Mouse (Mus musculus) embryo, embryonic 10.5 days (tissue): ENCODE measurements at regions not wholly inside any gene's neighbourhood (a gene's known extent, or its start where the extent isn't known, plus 50 kb on each side); places are given as distances from the start of the nearest gene placed in this dataset.

Experiments
- DNase-seq: peaks from one replicate; pipeline ENCODE4 v3.0.0-alpha.2; 2015; ENCODE audit warnings: low spot score

DNA sequence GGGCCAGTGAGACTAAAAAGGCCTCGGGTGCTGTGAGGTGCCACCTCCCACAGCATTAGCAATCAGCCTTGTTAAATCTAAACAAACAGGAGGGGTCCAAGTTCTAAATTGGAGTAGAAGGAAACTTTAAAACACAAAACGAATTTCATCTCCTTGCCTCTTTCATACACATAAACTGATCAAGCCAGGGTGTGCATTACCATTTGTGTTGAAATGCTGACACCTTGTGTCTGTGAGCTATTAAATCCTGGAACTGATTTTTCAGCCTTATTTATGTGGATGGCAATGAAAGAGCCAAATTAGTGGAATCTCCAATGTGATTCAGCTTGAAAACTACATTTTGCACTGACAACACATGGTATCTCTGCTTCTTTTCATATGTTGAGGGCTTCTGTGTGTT is 114.8 kb downstream of the Pcsk1 start:
- DNase-seq: peak; percentile 22

DNA sequence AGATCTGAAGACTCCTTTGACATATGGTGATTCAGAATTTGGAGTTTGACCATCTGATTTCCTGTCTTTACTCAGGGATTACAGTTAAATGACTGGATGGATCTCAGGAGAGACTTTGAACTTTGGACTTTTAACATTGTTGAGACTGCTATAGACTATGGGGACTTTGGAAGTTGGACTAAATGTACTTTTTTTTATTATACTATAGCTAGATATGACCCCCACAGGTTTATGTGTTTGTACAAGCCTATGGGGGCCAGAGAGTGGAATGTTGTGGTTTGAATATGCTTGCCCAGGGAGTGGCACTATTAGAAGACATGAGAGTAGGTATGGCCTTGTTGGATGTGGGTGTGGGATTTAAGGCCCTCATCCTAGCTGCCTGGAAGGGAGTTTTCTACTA is 134.3 kb downstream of the Pcsk1 start:
- DNase-seq: no peak

DNA sequence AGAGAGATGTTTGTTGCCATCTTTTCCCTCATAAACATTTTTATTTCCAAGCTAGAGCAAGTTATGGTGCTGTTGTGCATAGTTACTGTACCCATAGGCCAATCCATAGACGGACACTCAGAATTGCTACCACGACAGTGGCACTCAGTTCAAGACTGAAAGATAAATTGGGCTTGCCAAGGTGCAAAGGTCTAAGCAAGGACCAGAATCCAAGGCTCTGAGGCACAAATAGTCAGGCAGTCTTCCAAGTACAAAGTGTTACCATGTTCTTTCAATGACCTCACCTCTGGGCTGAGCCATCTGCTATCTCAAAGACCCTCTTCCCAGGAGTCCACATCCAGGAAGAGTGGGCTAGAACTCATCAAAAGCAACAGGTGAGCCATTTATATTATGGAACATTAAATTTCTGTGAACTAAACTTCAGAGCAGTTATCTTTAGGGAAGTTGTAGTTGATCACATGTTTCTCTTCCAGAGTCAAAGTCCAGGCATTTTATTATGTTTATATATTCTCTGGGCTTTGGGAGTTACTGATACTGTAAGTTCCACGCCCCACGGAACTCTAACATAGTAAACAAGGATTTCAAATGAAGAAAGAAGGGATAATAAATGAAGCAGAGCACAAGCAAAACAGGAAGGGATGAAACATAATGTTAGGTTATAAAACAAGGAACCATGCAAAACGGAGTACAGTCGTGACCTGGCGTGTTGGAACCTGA is 136.1 kb downstream of the Pcsk1 start:
- no peak for DNase-seq

DNA sequence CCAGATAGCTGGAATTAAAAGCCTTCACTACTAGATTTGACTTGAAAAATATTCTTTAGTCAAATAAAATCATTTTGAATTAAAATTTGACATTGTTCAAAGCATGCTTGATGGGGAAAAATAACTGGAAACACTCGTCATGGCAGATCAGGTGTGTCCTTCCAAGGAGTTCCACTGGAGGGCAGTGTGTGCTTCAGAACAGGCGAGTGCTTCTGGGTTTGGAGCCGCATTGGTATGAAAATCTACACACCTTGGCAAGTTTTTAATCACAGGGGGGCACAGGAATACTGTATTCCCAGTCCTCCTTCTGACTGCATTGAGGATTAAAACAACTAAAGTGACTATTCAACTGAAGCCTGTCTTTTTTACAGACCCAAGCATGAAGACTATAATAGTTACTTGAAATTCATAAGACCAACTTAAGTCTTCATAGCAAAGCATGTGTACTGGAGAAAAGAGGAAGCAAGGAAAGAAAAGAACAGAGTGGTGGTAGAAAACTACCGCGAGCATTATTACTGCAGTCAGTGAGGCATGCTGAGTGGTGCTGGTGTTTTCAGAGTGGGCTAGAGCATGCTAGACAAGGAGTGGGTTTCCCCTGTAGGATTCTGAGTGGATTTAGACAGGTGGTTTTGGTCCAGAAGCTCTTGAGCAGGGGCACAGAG is 138.1 kb downstream of the Pcsk1 start:
- DNase-seq: peak; percentile 76

DNA sequence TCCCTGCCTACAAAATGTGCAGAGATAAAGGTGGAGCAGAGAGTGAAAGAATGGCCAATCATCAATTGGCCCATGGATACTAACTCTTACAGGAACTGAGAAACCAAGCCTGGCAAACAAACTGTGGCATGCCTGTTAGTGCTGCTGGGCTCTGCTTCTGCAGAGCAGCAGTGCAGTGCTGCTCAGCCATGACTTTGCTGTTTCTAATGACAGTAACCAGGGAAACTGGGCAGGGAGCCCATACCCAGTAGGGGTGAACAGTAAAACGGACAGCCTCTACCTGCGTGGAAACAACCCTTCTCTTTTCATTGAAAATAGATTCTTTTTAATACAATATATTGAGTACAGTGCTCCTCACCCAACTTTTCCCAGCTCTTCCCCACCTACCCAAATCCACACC is 146.8 kb downstream of the Pcsk1 start:
- DNase-seq: no peak
